18 mouse cellular contexts compared by ENCODE assay signal in the genomic region with DNA sequence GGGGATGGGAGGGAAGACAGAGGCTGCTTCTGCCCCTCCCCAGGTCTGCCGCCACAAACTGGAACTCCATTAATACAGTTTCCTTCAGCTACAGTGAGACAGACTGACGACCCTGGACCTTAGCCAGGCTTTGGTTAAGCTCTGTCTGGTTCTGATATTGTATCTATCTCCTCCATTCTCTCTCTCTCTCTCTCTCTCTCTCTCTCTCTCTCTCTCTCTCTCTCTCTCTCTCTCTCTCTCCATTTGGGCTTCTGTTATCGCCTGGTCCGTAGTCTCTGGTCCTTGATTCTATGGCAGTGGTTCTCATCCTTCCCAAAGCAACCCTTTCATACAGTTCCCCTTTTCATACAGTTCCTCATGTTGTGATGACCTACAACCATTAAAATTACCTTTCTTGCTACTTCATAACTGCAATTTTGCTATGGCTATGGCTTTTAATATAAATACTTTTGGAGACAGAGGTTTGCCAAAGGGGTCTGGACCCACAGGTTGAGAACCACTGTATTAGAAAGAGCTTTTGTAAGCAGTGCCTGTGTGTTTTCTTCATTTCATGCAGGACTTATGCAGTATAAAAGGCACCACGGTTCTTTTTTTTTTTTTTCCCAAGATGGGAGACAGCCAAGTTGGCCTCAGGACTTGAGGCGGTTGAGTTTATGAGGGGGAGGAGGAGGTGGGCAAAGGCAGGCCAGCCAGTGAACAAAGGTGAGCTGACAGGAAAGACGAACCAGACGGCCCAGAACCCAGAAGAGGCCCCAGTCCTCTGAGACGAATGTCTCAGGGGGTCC. TPM values are rescaled to one million over a fixed set of nuclear protein-coding genes. Genes with fewer than 3 reads are reported as not detected.
A peak's percentile ranks its signal among the peaks of the same experiment; 100 is the strongest.
DNase-seq lines count a peak whose midpoint lies in the region; ATAC-seq and TF ChIP-seq lines count a peak whose summit lies in the region.
"Had no signal": no experiment of that assay in that cellular context is flagged by ENCODE, and none has a peak within 500 bp of the region (broad histone marks: within the 10 kb centered on the region; RNA-seq: fewer than 3 reads in every experiment).

No protein-coding gene starts in this region.

- peak; percentile 29 for ATAC-seq in liver, embryonic 11.5 days (replicated peaks; ENCODE audit: low FRiP score)
- peak; percentile 50 for ATAC-seq in erythroid progenitor cell, adult 5-6 weeks (replicated peaks; ENCODE audit: low FRiP score, poor library complexity, severe bottlenecking)
- peak; percentile 30 for ATAC-seq in liver, embryonic 16.5 days (ENCODE audit: low read depth)
- no peak for ATAC-seq in activated CD4-positive, CD25-positive, alpha-beta regulatory T cell, adult 4 months

- no peak for TF ChIP-seq CTCF in bone marrow, adult 2 months (IDR thresholded peaks at IDR 0.05; ENCODE audit: control insufficient read depth, insufficient read depth, low read length)
- TF ChIP-seq CTCF in cerebellum, adult 2 months (IDR thresholded peaks at IDR 0.05; ENCODE audit: borderline replicate concordance, insufficient read depth, low read depth, low read length) = no peak

- peak overlapping the region; percentile 26; the same call in 1 of the 2 replicates for H3K27ac ChIP-seq in liver, embryonic 11.5 days (ENCODE audit: low read depth, low read length)
- peak overlapping the region; percentile 13; the same call in 1 of the 2 replicates for H3K27ac ChIP-seq in bone marrow, adult 2 months (ENCODE audit: control insufficient read depth, insufficient read depth, low read depth, low read length, poor library complexity)
- no peak overlapping the region for H3K27ac ChIP-seq in liver, embryonic 16.5 days (ENCODE audit: low read length)
- H3K27ac ChIP-seq in cerebellum, adult 2 months (ENCODE audit: insufficient read depth, low read length) = no peak overlapping the region
- H3K27ac ChIP-seq: forebrain, embryonic 12.5 days; hindbrain, embryonic 14.5 days; midbrain, embryonic 12.5 days had no signal

- H3K4me3 ChIP-seq in liver, embryonic 11.5 days (ENCODE audit: low read depth, low read length) = no peak overlapping the region
- no peak overlapping the region for H3K4me3 ChIP-seq in bone marrow, adult 2 months (replicated peaks; ENCODE audit: control insufficient read depth, low read depth, low read length)
- H3K4me3 ChIP-seq in liver, embryonic 16.5 days (ENCODE audit: low read depth, low read length) = no peak overlapping the region
- no peak overlapping the region for H3K4me3 ChIP-seq in cerebellum, adult 2 months (replicated peaks; ENCODE audit: insufficient read depth, low read depth, low read length)
- H3K4me3 ChIP-seq: forebrain, embryonic 12.5 days; midbrain, embryonic 12.5 days had no signal

- H3K27me3 ChIP-seq in liver, embryonic 11.5 days (replicated peaks; ENCODE audit: control insufficient read depth, insufficient read depth, low read length) = no peaks in the 10 kb centered on the region
- no peaks in the 10 kb centered on the region for H3K27me3 ChIP-seq in liver, embryonic 16.5 days (ENCODE audit: control insufficient read depth, insufficient read depth, low read depth, low read length)
- H3K27me3 ChIP-seq in cerebellum, adult 2 months (ENCODE audit: control insufficient read depth, insufficient read depth, low read length) = no peaks in the 10 kb centered on the region

- 41% methylated on average over 9 of the region's 9 CpGs for WGBS in liver, embryonic 11.5 days
- WGBS in bone marrow, adult 2 months = 42% methylated on average over 9 of the region's 9 CpGs
- WGBS in liver, embryonic 16.5 days (ENCODE audit: insufficient replicate concordance) = 34% methylated on average over 9 of the region's 9 CpGs
- 70% methylated on average over 9 of the region's 9 CpGs for WGBS in cerebellum, adult 2 months

- no peaks in the 10 kb centered on the region for H3K9me3 ChIP-seq in liver, embryonic 11.5 days (ENCODE audit: control insufficient read depth, low read length)
- H3K9me3 ChIP-seq in liver, embryonic 16.5 days (replicated peaks; ENCODE audit: control insufficient read depth, low read length) = no peaks in the 10 kb centered on the region
- H3K9me3 ChIP-seq: forebrain, embryonic 12.5 days; midbrain, embryonic 12.5 days had no signal

- no peak overlapping the region for H3K9ac ChIP-seq in liver, embryonic 11.5 days (ENCODE audit: low read depth, low read length)
- no peak overlapping the region for H3K9ac ChIP-seq in liver, embryonic 16.5 days (ENCODE audit: low read depth, low read length)
- H3K9ac ChIP-seq: forebrain, embryonic 12.5 days; hindbrain, embryonic 14.5 days; midbrain, embryonic 12.5 days had no signal

- H3K4me2 ChIP-seq in liver, embryonic 11.5 days = peak overlapping the region; percentile 26
- peak overlapping the region; percentile 7; the same call in 1 of the 2 replicates for H3K4me2 ChIP-seq in liver, embryonic 16.5 days (ENCODE audit: low read depth, low read length)
- H3K4me2 ChIP-seq: forebrain, embryonic 12.5 days; hindbrain, embryonic 14.5 days; midbrain, embryonic 12.5 days had no signal

- TF ChIP-seq POLR2A in bone marrow, adult 2 months (IDR thresholded peaks at IDR 0.05; ENCODE audit: borderline replicate concordance, control insufficient read depth, low read depth, low read length) = no peak
- no peak for TF ChIP-seq POLR2A in cerebellum, adult 2 months (IDR thresholded peaks at IDR 0.05; ENCODE audit: borderline replicate concordance, insufficient read depth, low read length)

- H3K4me1 ChIP-seq in liver, embryonic 11.5 days (replicated peaks; ENCODE audit: control insufficient read depth, insufficient read depth, low read length) = peaks cover 31% of the 10 kb centered on the region
- peaks cover 1% of the 10 kb centered on the region; the same call in 1 of the 2 replicates for H3K4me1 ChIP-seq in bone marrow, adult 2 months (ENCODE audit: control insufficient read depth, insufficient read depth, low read length)
- H3K4me1 ChIP-seq in liver, embryonic 16.5 days (ENCODE audit: control insufficient read depth, low read depth, low read length) = peaks cover 26% of the 10 kb centered on the region
- no peaks in the 10 kb centered on the region for H3K4me1 ChIP-seq in cerebellum, adult 2 months (ENCODE audit: control insufficient read depth, insufficient read depth, low read length)

- no peaks in the 10 kb centered on the region for H3K36me3 ChIP-seq in liver, embryonic 11.5 days (ENCODE audit: control insufficient read depth, insufficient read depth, low read length)
- H3K36me3 ChIP-seq in liver, embryonic 16.5 days (ENCODE audit: control insufficient read depth, insufficient read depth) = no peaks in the 10 kb centered on the region
- H3K36me3 ChIP-seq: forebrain, embryonic 12.5 days; midbrain, embryonic 12.5 days had no signal

- no peak for DNase-seq in liver, embryonic 11.5 days (ENCODE audit: low spot score)
- no peak for DNase-seq in liver
- no peak for DNase-seq in cerebellum, adult 2 months
- no peak for DNase-seq in adrenal gland, adult 8-10 months
- DNase-seq: adrenal gland, adult 2 months; cerebellum, adult 18-20 months; gastrocnemius, postnatal 36 days; kidney, adult 8-10 months; kidney, postnatal 4 days; lung, adult 2 months; lung, postnatal 4 days had no signal

RNA-seq across cellular contexts. Expression of gene Pyroxd2, which starts 7.3 kb away (rescaled TPM):
- 1.1 and 1.2 TPM in 2 replicates for polyA plus RNA-seq in liver, embryonic 11.5 days (2014; fragmentation: Nextera tagmentation; extraction: Ambion mirVana)
- polyA plus RNA-seq in bone marrow, adult 2 months (2011; ENCODE audit: insufficient read depth, insufficient read length, low replicate concordance, missing spikeins) = 3.3 and 9.2 TPM in 2 replicates
- total RNA-seq in erythroid progenitor cell, adult 5-6 weeks (2015; ENCODE audit: low replicate concordance) = 0.36 and 0.84 TPM in 2 replicates
- not detected in 2 replicates for total RNA-seq in erythroid progenitor cell, adult 5-6 weeks (2017; ENCODE audit: low replicate concordance)
- 4.5 and 5.6 TPM in 2 replicates for polyA plus RNA-seq in liver, embryonic 16.5 days (2015; fragmentation: Nextera tagmentation; extraction: Ambion mirVana)
- polyA plus RNA-seq in activated CD4-positive, CD25-positive, alpha-beta regulatory T cell, adult 4 months (2017; shearing (Covaris generic)) = under 1 TPM in 1 of 2 experiments, not detected in 1; 0.19 TPM
- polyA plus RNA-seq in cerebellum, adult 2 months (2012; rRNA removed) = 2.4 and 3.1 TPM in 2 replicates
- 10 to 100 TPM; 37.8 to 64.5 (median 50.9) TPM for total RNA-seq in adrenal gland, adult 8-10 months (2022)

RNA-seq across cellular contexts. Expression of gene Hps1, which starts 34.5 kb away (rescaled TPM):
- polyA plus RNA-seq in liver, embryonic 11.5 days (2014; fragmentation: Nextera tagmentation; extraction: Ambion mirVana) = 19.5 and 20.8 TPM in 2 replicates
- 5.1 and 16.1 TPM in 2 replicates for polyA plus RNA-seq in bone marrow, adult 2 months (2011; ENCODE audit: insufficient read depth, insufficient read length, low replicate concordance, missing spikeins)
- total RNA-seq in erythroid progenitor cell, adult 5-6 weeks (2015; ENCODE audit: low replicate concordance) = 2.5 and 3.8 TPM in 2 replicates
- total RNA-seq in erythroid progenitor cell, adult 5-6 weeks (2017; ENCODE audit: low replicate concordance) = 2.7 and 4.0 TPM in 2 replicates
- polyA plus RNA-seq in liver, embryonic 16.5 days (2015; fragmentation: Nextera tagmentation; extraction: Ambion mirVana) = 6.0 and 6.2 TPM in 2 replicates
- 10 to 100 TPM; 11.5 to 15.7 TPM for polyA plus RNA-seq in activated CD4-positive, CD25-positive, alpha-beta regulatory T cell, adult 4 months (2017; shearing (Covaris generic))
- 13.8 and 15.9 TPM in 2 replicates for polyA plus RNA-seq in cerebellum, adult 2 months (2012; rRNA removed)
- 10 to 100 TPM; 28.8 to 37.8 (median 31.0) TPM for total RNA-seq in adrenal gland, adult 8-10 months (2022)

Comparison
In these comparisons a context has a peak if more than half of its experiments do, and no peak if none do; other contexts are left out.
1. H3K27ac ChIP-seq: peak in liver, embryonic 11.5 days (single experiment) and bone marrow, adult 2 months (single experiment); none in liver, embryonic 16.5 days (single experiment) and cerebellum, adult 2 months (single experiment).